Mouse (Mus musculus) heart, adult 8-10 months (tissue): ENCODE results near the gene Zfhx2. TPM values are rescaled to one million over a fixed set of nuclear protein-coding genes. Genes with fewer than 3 reads are reported as not detected.

Source experiments
- DNase-seq: peaks from one replicate; pipeline ENCODE4 v3.0.0; 2022; ENCODE audit warnings: low spot score
- total RNA-seq, 4 experiments: library from RNA; stranded (reverse); gene quantifications; 2 replicates each; pipeline ENCODE4 v1.2.4; 2022

Gene Zfhx2
- 1 to 10 TPM; 4.8 to 5.6 (median 4.9) TPM for total RNA-seq

GRCm38 (mm10) chr14:55092011-55092577, at the start of gene Zfhx2:
Zfhx2 (minus strand) TSS chr14:55092324.
- peak; percentile 92 for DNase-seq

DNA sequence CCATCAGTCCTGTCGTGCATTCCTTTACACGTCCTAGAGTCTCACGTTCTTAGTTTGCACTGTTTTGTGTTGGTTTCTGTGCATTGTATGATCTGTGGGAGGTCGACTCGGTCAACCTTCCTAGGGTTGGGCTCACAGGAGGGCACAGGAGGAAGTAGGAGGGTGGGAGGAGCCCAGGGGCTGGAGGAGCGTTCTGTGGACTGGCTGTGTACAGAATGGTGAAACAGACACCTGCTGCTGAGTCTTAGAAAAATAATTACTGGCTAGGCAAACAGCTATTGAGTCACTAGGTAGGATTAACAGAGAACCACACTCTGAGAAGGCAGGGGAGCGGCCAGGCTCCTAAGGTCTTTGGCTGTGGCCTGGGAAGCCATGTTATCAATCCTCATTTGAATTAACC, 47.2 kb upstream of the Zfhx2 start:
- DNase-seq = no peak

GRCm38 (mm10) chr14:55135676-55136075, 43.6 kb upstream of the Zfhx2 start:
- no peak for DNase-seq

GRCm38 (mm10) chr14:55126521-55126920, 34.4 kb upstream of the Zfhx2 start:
- DNase-seq = no peak

DNA sequence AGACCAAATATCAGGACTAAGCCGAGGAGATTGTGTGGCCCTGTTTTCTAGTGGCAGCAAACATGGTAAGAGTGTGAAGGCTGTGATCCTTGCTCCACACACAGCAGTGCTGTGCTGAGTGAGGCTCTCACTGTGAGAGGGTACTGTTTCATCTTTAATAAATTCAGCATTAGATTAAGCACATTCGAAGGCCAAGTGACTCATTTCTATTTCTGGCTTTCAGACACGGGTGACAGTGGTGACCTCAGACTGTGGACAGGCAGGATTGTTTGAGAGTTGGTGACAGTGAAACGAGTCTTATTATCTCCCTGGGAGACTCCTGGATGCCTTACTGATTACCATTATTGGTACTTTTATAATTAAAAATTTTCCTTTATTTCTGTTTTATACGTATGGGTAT, 33.6 kb upstream of the Zfhx2 start:
- DNase-seq = no peak

GRCm38 (mm10) chr14:55122359-55122758, 30.2 kb upstream of the Zfhx2 start:
- DNase-seq = no peak

- peak; percentile 63 for DNase-seq
Observed at GRCm38 (mm10) chr14:55121947-55122346, 29.8 kb upstream of the Zfhx2 start.

DNA sequence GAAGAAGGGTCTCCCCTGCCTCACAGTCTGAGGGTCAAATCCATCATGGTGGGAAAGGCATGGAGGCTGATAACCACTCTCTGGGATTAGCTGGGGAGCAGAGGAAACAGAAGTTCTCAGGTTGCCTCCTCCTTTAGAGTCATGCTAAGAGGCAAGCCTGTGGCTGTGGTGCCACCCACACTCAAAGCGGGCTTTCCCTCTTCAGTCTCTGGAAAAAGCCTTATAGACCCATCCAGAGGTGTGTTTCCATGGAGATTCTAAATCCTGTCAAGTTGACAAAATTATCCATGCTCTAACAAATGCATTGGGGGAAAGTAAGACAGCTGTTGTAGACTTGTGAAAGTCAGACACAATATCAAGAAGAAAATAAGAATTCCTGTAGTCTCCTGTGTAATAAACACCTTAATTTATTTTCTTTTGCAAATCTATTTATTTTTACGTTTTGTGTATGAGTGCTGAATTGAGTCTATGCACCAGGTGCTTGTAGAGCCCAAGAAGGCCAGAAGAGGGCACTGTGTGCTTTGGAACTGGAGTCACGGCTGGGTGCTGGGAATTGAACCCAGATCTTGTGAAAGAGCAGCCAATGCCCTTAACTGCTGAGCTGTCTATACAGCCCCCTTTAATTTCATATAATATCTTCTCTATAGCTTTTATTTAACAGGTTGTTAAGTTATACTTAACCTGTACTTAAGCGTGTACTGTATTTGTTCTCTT, 27.5 kb upstream of the Zfhx2 start:
- DNase-seq = no peak

GRCm38 (mm10) chr14:55118852-55119251, 26.7 kb upstream of the Zfhx2 start:
- no peak for DNase-seq

DNA sequence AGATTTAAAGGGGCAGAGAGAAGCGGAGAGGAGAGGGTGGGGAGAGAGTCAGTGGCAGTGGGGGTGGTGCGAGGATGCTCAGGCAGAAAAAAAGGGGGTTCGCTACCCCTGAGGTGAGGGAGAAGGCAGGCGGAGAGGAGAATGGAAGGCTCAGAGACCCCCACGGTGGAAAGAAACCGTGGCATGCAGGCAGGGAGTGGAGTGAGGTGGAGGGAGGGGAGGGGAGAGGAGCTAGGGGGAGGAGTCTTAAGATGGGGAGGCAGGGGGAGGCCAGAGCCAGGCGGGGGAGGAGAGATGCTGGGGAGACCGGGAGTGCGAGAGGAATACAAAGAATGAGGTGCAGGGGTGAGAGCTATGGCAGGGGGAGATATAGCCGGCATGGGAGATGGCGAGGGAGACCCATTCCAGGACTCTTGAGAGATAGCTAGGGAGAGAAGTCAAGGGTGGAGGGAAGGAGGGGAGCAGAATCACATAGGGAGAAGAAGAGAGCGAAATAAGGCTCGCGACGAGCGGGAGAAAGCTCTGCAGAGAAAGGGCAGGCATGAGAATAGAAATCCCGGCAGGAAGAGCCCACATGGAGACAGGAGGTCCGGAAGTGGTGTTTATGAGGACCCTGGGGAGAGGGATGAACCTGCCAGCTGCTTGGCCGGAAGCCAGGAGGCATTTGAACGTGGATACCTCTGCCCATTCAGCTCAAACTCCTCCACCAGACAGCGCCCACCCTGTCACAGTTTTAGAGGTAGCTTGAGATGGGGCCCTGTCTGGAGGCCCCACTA, 24.5 kb upstream of the Zfhx2 start, which contains the start of gene Jph4:
Gene Jph4, minus strand, starts transcription at position 511 of the 776 bp plus-strand sequence.
- DNase-seq = no peak

DNA sequence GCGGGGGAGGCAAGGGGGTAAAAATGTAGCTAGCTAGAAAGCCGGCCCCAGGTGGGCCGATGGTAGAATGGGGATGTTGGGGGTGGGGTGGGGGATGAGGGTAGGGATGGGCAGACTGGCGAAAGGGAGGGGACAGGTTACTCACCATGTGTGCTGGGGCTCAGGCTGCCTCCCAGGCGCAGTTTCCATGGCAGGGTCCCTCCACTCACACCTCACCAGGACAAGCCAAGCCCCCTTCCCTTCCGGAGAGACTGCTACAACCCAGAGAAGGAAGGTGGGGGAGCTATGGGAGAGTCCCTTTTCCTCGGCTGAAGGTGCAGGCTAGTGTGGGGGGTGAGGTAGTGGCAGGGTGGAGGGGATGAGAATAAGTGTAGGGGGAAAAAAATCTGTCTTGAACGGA, 23.7 kb upstream of the Zfhx2 start:
- no peak for DNase-seq

GRCm38 (mm10) chr14:55114759-55115701, 22.9 kb upstream of the Zfhx2 start:
- DNase-seq = no peak

DNA sequence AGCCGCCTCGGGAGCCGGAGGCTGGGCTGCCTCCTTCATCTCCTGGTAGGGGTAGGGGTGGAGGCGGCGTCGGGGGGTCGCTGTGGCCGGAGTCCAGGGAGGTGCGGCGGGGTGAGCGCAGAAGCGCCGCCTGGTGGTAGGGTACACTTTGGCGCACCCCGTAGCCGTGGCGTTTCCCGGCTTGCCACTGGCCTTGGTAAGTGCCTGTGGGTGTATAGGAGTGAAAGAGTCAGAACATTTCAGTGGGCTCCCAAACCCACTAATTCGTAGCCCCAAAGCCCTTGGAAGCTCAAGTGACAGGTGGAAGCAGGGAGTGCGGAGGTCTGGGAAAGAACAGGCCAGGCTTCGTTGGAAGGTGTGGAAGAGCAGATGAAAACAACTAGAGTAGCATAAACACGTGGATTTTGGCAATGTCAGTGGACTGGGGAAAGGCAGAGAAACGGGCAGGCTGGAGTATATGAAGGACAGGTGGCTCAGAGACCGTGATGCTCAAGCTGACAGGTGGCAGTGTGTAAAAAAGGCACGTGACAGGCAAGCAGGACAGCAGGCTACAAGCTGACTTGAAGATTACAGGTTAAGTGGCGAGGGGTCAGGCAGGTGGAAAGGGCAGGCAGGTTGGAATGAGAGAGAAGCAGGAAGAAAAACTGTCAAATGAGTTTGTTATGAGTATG, 22.0 kb upstream of the Zfhx2 start:
- DNase-seq = no peak

GRCm38 (mm10) chr14:55113351-55113974, 21.3 kb upstream of the Zfhx2 start:
- no peak for DNase-seq

DNA sequence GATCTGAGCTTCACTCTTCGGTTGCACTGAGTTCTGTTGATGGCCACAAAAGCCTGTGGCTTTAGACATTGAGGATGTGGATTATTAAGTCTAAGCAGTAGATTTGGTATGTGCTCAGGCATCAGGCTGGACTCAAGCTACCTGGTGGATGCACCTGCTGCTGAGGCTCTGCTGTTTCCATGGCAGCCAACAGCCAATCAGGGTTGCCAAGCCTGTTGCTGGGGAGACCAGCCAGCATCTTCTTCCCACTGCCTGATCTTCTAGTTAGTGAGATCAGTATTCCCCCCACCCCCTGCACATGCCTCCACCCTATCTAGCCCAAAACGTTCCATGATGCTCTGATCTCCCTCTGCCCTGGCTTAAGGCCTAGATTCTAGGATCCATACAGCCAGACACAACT, 19.6 kb upstream of the Zfhx2 start:
- DNase-seq = no peak

- DNase-seq = no peak
Observed at GRCm38 (mm10) chr14:55110076-55110475, 18.0 kb upstream of the Zfhx2 start.

GRCm38 (mm10) chr14:55109048-55109873, 17.1 kb upstream of the Zfhx2 start:
- no peak for DNase-seq

GRCm38 (mm10) chr14:55108202-55108870, 16.2 kb upstream of the Zfhx2 start:
- no peak for DNase-seq

DNA sequence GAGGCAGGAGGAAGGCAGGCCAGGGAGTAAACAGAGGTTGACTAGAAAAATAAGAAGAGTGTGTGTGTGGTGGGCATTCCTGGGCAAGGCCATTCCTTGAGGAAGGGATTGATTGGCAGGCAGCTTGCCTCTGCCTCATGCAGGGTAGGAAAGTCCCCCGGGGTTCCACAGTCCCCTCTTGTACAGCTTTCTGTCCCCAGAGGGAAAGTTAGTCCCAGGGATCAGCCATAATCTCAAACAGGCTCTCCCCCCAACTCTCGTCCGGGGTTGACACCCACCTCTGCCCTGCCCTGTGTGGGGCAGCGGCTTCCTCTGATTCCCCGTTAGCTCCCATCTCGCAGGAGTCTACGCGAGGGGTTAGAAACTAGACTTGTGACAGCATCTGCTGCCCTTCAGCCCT, 14.9 kb upstream of the Zfhx2 start:
- DNase-seq = no peak
